Mouse (Mus musculus) embryo, embryonic 10.5 days (tissue): Measurements from ENCODE around the gene Zbtb49.

Source experiments
- DNase-seq: peaks from one replicate; pipeline ENCODE4 v3.0.0-alpha.2; 2015; ENCODE audit warnings: low spot score

Zbtb49 gene

GRCm38 (mm10) chr5:38220328-38220912 is at the start of gene Zbtb49, which contains the start of gene Lyar:
Gene Zbtb49, minus strand, starts transcription at chr5:38220457.
Gene Lyar, plus strand, starts transcription at chr5:38220470.
- DNase-seq: peak; percentile 92

DNA sequence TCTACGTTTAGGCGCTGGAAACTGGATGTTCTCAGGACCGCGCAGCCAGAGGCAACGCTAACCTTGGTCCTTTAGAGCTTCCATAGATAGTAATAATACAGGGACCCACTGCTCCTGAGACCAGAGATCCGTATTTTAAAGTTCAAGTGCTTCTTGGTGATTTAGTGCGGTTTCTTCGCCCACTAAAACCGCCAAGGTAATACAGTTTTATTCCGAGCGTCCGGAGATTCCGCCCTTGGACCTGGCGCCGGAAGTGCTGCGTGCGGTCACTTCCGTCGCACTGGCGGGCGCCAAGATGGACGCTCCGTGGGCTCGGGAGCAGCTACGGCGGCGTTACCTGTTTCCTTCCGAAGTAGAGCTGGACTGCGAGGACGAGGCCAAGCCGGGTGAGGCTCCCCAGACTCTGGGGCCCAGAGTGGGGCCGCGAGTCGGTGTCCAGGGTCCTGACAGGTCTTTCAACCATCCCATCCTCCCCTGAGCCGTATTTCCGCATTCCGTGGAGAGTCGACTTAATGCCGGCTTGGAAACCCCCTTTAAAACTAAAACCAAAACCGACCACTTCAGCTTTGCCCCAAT is 39.9 kb upstream of the Zbtb49 start, which contains the start of gene Tmem128:
Tmem128 (plus strand) TSS at position 79 of the 576 bp plus-strand sequence.
- DNase-seq: peak; percentile 81

GRCm38 (mm10) chr5:38259455-38260106 is 39.3 kb upstream of the Zbtb49 start:
- DNase-seq: no peak

DNA sequence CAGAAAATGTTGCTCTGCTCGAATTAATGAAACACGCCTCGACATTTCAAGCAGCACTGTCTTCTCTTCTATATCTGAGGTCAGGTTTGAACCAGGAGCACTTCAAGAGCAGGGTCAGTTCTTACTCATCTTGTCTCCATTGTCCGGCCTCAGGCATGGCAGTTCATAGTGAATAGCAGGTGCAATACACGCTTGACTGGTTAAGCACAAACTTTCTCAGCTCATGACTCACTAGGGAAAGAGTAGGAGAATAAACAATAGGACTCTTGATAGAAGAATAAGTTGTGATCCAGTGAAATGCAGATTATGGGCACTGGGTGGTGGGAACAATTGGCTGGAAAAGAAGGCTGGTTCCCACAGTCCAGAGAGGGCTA is 38.5 kb upstream of the Zbtb49 start:
- DNase-seq: no peak

GRCm38 (mm10) chr5:38258034-38258772 is 37.9 kb upstream of the Zbtb49 start:
- peak; percentile 50 for DNase-seq

DNA sequence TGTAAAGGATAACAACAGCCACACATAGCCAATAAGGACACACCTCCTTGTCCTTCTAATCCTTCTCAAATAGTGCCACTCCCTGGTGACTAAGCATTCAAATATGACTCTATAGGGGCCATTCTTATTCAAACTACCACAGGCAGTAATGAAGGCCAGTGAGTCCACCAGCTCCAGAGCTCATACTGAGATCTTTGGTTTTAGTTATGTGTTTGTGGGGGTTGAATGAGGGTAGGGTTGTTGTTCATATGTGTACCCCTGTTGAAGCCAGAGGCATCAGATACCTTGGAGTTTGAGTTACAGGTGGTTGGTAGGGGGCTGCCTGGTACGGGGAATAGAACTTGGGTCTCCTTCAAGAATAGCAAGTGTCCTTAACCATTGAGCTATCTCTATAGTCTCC is 36.3 kb upstream of the Zbtb49 start:
- DNase-seq: no peak

DNA sequence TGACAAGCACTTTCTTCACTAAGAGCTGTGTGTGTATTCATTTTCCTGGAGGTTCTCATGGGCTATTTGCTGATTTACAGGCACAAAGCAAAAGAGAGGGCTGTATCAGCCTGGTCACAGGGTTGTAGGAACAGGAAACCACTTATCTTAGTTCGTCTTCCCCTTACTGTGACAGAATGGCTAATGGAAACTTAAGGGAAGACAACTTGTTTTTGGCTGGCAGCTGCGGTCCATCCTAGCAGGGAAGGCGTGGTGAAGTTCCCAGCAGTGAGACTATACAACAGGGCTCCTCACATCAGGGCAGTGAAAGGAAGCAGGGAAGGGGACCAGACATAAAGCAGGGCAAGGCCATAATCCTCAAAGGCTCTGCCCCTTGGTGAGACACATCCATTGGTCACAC is 35.4 kb upstream of the Zbtb49 start:
- no peak for DNase-seq

DNA sequence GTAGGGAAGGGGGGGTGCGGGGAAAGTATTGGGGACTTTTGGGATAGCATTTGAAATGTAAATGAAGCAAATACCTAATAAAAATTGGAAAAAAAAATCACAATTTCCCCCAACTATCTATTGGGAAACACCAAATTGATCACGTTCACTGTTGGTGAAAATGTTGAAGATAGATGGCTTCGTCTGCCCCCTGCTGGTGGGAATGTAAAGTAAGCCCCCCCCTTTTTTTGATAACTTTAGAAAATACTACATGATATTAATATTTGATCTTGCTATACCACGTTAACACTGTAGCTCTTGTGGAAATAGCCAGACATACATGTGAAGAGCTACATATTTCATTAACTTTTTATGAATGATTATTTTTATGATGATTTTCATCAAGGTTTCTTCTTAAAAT is 34.9 kb upstream of the Zbtb49 start:
- DNase-seq: no peak

DNA sequence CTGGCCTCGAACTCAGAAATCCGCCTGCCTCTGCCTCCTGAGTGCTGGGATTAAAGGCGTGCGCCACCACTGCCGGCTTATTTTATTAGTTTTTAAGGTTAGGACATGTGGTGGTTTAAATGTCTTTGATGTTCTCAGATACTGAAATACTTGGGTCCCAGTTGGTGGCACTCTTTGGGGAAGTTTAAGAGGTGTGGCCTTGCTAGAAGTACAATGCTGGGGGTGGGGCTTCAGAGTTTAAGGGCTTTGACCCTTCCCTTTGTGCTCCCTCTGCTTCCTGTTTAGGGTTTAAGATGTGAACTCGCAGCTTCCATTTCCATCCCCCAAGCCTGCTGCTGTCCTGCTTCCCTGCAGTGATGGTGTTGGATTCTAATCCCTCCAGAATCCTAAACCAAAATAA is 21.7 kb upstream of the Zbtb49 start:
- DNase-seq: no peak

DNA sequence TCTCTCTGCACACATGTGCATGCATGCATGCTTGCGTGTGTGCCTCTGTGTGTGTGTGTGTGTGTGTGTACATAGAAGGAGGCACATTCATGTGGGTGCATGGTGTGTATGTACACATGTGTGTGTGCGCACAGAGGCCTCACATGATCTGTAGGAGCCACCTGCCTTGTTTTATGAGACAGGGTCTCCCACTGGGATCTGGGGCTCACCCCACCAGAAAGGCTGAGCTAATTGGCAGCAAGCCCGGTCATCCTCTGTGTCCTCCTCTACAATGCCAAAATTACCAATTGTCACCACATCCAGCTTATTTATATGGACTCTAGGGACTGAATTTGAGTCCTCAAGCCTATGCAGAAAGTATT is 21.2 kb upstream of the Zbtb49 start:
- no peak for DNase-seq

DNA sequence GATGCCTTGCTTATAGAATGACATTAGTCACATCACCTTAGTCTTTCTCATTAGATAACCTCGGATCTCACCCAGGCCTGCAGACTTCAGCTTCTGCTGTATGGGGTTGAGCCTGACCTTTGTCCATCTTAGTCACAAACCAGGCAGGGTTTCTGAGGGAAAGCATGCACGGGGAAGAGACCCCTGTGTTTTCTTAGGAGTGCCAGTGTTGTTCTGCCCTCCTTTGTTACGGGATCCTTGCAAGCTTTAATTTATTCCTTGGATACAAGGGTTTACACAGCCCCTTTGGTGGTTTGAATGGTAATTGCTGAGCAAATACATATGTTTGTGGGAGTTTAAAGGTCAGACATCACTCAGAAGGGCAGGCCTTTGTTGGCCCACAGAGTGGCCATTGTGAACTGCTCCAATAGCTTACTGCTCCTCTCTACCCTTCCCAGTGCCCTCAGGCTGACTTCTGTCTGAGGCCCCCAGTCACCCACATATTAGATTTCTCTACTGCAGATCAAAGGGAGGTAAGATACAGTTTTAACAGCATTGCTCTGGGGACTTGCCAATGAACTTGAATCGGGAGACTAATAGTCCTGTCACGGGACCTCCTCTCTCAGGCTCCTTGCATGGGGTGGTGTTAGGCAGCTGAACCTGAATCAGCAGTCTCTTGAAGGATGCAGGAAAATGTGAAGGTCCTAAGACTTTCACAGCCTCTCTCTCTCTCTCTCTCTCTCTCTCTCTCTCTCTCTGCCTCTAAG is 20.6 kb upstream of the Zbtb49 start:
- peak; percentile 75 for DNase-seq

DNA sequence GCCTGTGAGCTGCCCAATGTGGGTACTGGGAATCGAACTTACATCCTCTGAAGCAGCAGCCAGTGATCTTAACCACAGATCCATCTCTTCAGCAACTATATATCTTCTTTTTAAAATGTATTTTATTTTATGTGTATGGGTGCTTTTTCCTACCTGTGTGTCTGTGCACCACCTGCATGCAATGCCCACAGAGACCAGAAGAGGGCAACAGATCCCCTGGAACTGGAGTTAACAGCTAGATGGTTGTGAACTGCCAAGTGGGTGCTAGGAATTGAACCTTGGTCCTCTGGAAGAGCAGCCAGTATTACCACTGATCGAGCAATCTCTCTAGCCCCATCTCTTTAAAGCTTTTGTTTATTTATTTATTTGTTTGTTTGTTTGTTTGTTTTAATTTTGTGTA is 16.4 kb upstream of the Zbtb49 start:
- DNase-seq: no peak

DNA sequence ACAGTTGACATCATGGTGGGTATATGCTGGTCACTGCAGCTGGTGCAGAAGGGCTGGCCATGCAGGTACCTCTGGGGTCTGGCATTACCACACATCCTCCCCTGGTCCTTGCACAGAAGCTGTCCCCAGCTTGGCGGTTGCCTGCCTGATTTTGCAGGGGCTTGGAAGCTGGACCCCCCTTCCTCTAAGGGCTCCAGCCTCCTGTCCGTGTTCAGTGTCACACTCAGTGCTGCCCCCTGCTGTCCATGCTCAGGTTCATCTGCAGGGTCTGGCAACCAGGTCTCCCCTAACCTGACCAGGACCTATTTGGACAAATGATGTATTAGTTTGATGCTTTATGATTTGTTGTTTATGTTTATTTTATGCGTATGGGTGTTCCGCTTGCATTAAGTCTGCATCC is 15.2 kb upstream of the Zbtb49 start:
- peak; percentile 54 for DNase-seq

DNA sequence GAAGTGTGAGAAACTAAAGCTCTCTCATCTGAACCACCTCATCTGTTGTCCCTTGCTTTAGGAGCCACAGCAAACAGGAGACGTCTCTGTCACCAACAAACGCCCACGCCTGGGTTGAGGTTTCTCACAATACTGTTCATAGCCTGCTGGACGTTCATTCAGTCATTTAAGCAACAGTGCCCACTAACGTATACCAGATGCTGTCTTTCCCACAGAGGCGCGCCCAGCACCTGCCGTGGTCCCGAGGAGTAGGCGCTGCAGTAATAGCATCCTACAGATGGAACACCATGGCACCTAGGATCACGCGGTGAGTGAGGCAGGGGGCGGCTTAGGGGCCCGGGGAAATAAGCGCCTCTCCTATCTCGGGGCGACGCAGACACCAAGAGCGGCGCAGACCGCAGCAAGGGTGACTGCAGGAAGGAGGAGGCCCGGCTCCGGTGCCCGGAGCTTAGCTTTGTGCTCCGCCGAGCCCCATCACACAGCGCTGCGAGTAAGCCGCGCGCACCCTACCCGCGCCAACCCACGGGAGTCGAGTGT is 418 bp downstream of the Zbtb49 start:
- no peak for DNase-seq

DNA sequence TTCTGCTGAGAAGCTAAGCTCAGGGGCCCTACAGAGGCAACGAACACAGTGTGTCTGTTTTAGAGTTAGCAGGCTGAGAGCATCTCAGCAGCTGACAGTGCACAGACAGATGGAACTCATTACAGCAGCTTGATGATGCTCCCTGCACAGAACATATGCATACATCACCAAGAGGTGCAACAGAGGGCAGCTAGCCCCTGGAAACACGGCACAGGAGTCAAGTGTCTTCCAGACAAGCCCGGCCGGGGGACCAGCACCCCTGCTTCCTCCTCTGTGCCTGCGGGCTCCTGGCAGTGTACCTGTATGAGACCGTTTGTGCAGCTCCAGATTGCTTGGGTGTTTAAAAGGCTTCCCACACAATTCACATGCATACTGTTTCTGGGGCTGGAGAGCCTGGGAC is 7.2 kb downstream of the Zbtb49 start:
- no peak for DNase-seq

- no peak for DNase-seq
Observed at GRCm38 (mm10) chr5:38211691-38212090, 8.6 kb downstream of the Zbtb49 start.

DNA sequence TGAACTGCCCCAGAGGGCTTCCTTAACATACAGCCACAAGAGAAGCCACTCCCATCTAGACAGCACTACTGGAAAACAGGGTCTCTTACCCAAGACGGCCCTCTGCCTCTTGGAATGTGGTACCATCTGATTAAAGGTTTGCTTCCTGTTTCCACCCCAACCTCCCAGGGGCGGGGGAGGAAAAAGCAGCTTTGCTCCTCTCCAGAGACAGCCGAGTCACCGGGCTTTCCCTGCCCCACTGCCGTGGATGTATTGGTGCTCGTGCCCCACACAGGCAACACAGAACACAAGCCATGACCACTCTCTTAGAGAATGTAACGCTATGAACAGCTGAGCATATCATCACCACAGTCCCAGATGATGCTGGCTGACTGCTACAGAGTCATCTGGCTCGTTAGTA is 11.3 kb downstream of the Zbtb49 start:
- no peak for DNase-seq

DNA sequence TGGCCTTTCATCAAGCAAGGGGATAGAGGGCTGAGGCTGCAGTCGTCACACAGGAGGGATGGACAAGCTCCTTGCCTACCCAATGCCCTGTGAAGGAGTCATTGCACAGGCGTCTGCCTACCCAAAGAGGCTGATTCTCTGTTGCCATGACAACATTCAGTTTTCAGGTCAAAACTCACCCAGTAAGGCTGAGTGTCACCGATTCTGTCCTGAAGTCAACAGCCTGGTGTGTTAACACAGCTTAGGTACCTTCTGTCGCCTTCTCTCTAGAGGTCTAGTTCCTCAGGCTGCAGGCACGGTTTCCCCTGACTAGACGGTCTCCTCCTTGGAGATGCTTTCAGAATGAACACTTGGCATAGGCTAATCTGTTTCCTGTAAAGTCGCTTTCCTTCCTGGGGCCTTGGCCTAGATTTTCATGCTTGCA is 14.9 kb downstream of the Zbtb49 start:
- no peak for DNase-seq

- no peak for DNase-seq
Observed at GRCm38 (mm10) chr5:38199686-38200085, 20.6 kb downstream of the Zbtb49 start.

DNA sequence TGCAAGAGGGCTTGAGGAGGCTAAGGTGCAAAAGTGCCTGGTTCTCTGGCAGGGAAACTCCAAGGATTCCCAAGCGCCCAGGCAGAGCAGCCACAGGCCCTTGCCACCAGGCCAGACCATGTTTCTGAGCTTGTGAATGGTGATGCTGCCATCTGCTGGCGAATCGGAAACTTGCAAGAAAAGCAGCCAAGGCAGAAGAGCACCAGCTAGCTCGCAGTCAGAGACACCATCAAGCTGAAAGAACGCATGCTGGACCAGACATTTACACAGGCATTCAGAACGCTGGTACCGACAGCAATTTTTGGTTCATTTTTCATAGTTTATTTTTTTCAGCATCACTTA is 22.8 kb downstream of the Zbtb49 start:
- peak; percentile 94 for DNase-seq

DNA sequence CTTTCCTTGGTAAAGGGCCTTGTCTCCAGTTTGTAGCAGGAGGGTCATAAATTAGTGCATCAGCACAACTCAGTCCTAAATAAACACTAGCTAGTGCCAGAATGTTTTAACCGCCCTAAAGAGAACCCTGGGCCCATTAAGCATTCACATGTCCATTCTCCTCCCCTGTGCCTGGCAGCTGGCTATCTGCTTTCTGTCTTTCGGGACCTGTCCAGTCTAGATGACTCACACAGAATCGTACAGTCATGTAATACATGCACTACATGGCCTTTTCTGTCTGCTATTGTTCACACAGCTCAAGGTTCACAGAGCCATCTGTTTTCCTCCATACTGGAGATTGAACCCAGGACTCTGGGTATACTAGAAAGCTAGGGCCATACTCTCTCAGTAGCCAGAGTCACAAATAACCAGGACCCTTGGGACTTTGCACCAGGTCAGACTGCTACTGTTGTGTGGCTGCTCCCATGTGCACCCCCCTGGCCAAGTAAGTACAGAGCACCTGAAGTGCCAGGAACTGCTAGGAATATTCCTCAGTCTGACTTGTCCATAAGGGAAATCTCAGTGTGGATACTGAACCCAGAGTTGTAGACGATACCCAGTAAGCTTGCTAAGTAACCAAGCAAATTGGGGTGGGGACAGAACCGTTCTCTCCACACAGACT is 23.3 kb downstream of the Zbtb49 start:
- no peak for DNase-seq

DNA sequence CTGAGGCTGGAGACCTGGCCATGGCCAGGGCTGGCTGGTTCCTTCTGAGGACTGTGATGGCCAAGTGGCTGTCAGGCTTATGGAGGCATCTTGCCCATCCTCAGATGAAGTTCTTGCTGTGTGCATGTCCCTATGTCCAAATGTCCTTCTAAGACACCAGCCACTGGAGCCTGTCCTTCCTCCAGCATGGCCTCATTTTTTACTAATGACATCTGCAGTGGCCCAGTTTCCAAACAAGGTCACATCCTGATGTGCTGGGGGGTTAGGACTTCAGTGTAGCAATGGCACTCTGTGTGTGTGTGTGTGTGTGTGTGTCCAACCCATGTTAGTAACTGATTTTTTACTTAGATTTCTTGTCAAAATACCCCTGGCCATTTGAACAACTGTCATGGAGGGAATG is 24.3 kb downstream of the Zbtb49 start:
- no peak for DNase-seq
